Mouse (Mus musculus) midbrain, postnatal 0 days (tissue): ENCODE measurements at regions not wholly inside any gene's neighbourhood (a gene's known extent, or its start where the extent isn't known, plus 50 kb on each side); places are given as distances from the start of the nearest gene placed in this dataset.
A peak's percentile ranks its signal among the peaks of the same experiment; 100 is the strongest.

ENCODE experiments used
- ATAC-seq: fragments of 200-750 bp; cut with Nextera tagmentation; 2 replicates; pipeline ENCODE4 v1.8.0; 2017; ENCODE audit warnings: moderate number of reproducible peaks, mild to moderate bottlenecking, moderate TSS enrichment, moderate library complexity; ENCODE audit not compliant: low FRiP score
- DNase-seq: peaks from one replicate; pipeline ENCODE4 v3.0.0-alpha.2; 2015; ENCODE audit warnings: low spot score
- H3K27ac ChIP-seq: fragments of 300-500 bp; sonication (generic); 2 replicates; pipeline ENCODE4 v1.5.1; 2014; ENCODE audit warnings: low read depth, mild to moderate bottlenecking, low read length, mixed read lengths
- H3K27me3 ChIP-seq: fragments of 300-500 bp; sonication (generic); 2 replicates; pipeline ENCODE4 v1.6.1; 2014; ENCODE audit warnings: low read length, control low read depth, mixed read lengths; ENCODE audit not compliant: insufficient read depth
- H3K36me3 ChIP-seq: fragments of 300-500 bp; sonication (generic); 2 replicates; pipeline ENCODE4 v1.6.1; 2014; ENCODE audit warnings: low read length, control low read depth, mixed read lengths; ENCODE audit not compliant: insufficient read depth
- H3K4me1 ChIP-seq: fragments of 300-500 bp; sonication (generic); 2 replicates; pipeline ENCODE4 v1.6.1; 2014; ENCODE audit warnings: mild to moderate bottlenecking, control low read depth, antibody characterized with exemption, low read length, mixed read lengths; ENCODE audit not compliant: insufficient read depth
- H3K4me2 ChIP-seq: fragments of 300-500 bp; sonication (generic); 2 replicates; pipeline ENCODE4 v1.6.1; 2014; ENCODE audit warnings: low read depth, mild to moderate bottlenecking, low read length, mixed read lengths; ENCODE audit not compliant: poor library complexity, severe bottlenecking
- H3K4me3 ChIP-seq: fragments of 300-500 bp; sonication (generic); 2 replicates; pipeline ENCODE4 v1.5.1; 2014; ENCODE audit warnings: low read depth, mild to moderate bottlenecking, low read length, moderate library complexity
- H3K9ac ChIP-seq: fragments of 300-500 bp; sonication (generic); replicated peaks from 2 replicates; pipeline ENCODE4 v1.6.1; 2014; ENCODE audit warnings: mild to moderate bottlenecking, low read length, moderate library complexity, mixed read lengths; ENCODE audit not compliant: poor library complexity, severe bottlenecking
- H3K9me3 ChIP-seq: fragments of 300-500 bp; sonication (generic); 2 replicates; pipeline ENCODE4 v1.6.1; 2016; ENCODE audit warnings: low read length, control low read depth
- CTCF ChIP-seq: IDR thresholded peaks from 2 replicates; pipeline ENCODE4 v1.5.1; 2016; ENCODE audit warnings: antibody characterized with exemption, mild to moderate bottlenecking
- WGBS: fragments of 180-500 bp; shearing (Covaris S2); extraction: QIAGEN DNeasy Blood & Tissue Kit; methylation state at CpG from one replicate; pipeline ENCODE4 v1.1.7; 2014; 5-methylcytosine and 5-hydroxymethylcytosine counted together

GRCm38 (mm10) chr6:127375711-127376199 is 70.9 kb upstream of the Parp11 start:
- no peak for TF ChIP-seq CTCF
- no peaks in the 10 kb centered on the region for H3K27me3 ChIP-seq
- H3K4me3 ChIP-seq: no peak overlapping the region
- ATAC-seq: no peak
- H3K9me3 ChIP-seq: no peaks in the 10 kb centered on the region
- no peaks in the 10 kb centered on the region for H3K36me3 ChIP-seq
- no peak overlapping the region for H3K27ac ChIP-seq
- peak; percentile 62 for DNase-seq
- 42% methylated on average over 8 of the region's 8 CpGs for WGBS
- H3K9ac ChIP-seq: no peak overlapping the region
- H3K4me2 ChIP-seq: no peak overlapping the region
- H3K4me1 ChIP-seq: no peaks in the 10 kb centered on the region

GRCm38 (mm10) chr6:127378701-127379100 is 67.9 kb upstream of the Parp11 start:
- Histone ChIP-seq H3K27me3 (no peaks in the 10 kb centered on the region), H3K27ac (no peak overlapping the region), H3K4me3 (no peak overlapping the region), H3K9me3 (no peaks in the 10 kb centered on the region), H3K4me1 (no peaks in the 10 kb centered on the region), H3K36me3 (no peaks in the 10 kb centered on the region), H3K9ac (no peak overlapping the region), H3K4me2 (no peak overlapping the region)
- no peak for ATAC-seq
- DNase-seq: no peak
- no peak for TF ChIP-seq CTCF
- WGBS: 97% methylated on average over 1 of the region's 1 CpGs

- no peak for ATAC-seq
Observed at GRCm38 (mm10) chr6:127379511-127379910, 67.1 kb upstream of the Parp11 start.

DNA sequence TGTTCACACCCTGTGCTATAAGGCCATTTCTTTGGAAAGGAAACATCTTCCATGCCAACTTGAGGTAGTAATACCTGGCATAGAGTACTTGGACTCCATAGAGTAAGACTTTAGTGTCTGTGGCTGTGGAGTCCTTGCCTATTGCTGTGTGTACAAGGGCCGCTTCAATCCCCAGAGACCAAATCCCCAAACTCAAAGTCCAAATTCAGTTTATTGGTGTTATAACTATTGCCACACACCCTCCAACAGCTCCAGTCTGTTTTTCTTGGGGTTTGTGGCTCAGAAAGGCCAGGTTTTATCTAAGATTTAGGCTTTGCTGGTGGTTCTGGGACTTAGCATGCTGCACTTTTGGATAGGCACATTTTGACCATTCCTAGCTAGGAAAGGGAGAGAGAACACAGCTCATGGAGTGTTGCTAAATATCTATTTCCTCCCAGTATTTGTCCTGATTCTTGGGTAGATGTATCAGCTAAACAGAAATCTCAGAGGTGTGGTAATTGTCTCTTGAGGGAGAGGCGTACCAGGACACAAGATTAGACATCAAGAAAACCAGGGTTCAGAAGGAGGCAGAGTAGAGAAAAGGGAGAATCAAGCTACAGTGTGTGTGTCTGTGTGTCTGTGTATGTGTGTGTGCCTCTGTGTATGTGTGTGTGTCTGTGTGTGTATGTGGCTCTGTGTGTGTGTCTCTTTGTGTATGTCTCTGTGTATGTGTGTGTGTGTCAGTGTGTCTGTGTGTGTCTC is 65.3 kb upstream of the Parp11 start:
- Histone ChIP-seq H3K36me3 (no peaks in the 10 kb centered on the region), H3K9me3 (no peaks in the 10 kb centered on the region), H3K27ac (no peak overlapping the region), H3K9ac (no peak overlapping the region), H3K4me1 (no peaks in the 10 kb centered on the region), H3K27me3 (no peaks in the 10 kb centered on the region), H3K4me2 (no peak overlapping the region), H3K4me3 (no peak overlapping the region)
- DNase-seq (no peak), ATAC-seq (no peak)
- WGBS: 94% methylated on average over 2 of the region's 2 CpGs
- no peak for TF ChIP-seq CTCF

More at GRCm38 (mm10) chr6:127379511-127379910, 67.1 kb upstream of the Parp11 start:
- H3K4me2 ChIP-seq: no peak overlapping the region
- DNase-seq: peak; percentile 56
- TF ChIP-seq CTCF: peak; percentile 64
- no peaks in the 10 kb centered on the region for H3K9me3 ChIP-seq
- H3K4me3 ChIP-seq: no peak overlapping the region
- no peaks in the 10 kb centered on the region for H3K27me3 ChIP-seq
- no peak overlapping the region for H3K27ac ChIP-seq
- H3K4me1 ChIP-seq: no peaks in the 10 kb centered on the region
- H3K9ac ChIP-seq: no peak overlapping the region
- 15% methylated on average over 4 of the region's 4 CpGs for WGBS
- H3K36me3 ChIP-seq: no peaks in the 10 kb centered on the region

DNA sequence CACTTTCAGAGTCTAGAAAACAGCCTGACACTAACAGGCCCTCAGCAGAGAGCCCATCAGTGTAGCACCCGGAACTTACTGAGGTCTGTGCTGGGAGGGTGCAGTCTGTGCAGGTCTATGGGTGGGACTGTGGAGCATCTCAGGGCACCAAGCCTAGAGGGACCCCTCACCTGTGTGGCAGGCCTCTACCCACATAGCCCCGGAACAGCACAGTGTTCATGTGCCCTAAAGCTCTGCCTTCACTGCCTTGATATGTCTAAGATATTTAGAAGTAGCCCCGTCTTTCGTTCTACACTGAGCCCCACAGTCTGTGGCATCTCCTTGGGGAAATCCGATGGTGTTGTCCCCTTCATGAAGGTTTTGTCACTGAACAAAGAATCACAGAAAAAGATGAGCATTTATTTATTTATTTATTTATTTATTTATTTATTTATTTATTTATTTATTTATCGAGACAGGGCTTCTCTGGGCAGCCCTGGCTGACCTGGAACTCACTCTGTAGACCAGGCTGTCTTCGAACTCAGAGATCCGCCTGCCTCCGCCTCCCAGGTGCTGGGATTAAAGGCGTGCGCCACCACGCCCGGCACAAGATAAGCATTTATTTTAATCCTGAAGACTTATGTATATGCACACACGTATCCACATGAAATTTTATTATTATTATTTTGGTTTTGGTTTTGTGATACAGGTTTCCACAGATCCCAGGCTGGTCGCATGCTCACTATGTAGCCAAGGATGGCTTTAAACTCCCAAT is 55.2 kb upstream of the Parp11 start:
- no peak overlapping the region for H3K4me2 ChIP-seq
- no peak for TF ChIP-seq CTCF

More for the DNA sequence above, 55.2 kb upstream of the Parp11 start:
- DNase-seq (no peak), ATAC-seq (no peak)
- 95% methylated on average over 15 of the region's 15 CpGs for WGBS
- H3K27me3 ChIP-seq: no peaks in the 10 kb centered on the region
- no peak overlapping the region for H3K9ac ChIP-seq
- H3K36me3 ChIP-seq: no peaks in the 10 kb centered on the region
- H3K4me3 ChIP-seq: no peak overlapping the region
- no peak overlapping the region for H3K27ac ChIP-seq
- no peaks in the 10 kb centered on the region for H3K9me3 ChIP-seq
- no peaks in the 10 kb centered on the region; the same call in 1 of the 2 replicates for H3K4me1 ChIP-seq
